Mouse (Mus musculus): ENCODE results near the gene Dnajc10. TPM values are rescaled to one million over a fixed set of nuclear protein-coding genes. Genes with fewer than 3 reads are reported as not detected.

The Dnajc10 gene
- polyA plus RNA-seq, 1 experiment from 2014 or later: 108 TPM

- WGBS: 90% methylated on average over 7 of the region's 7 CpGs
- no peak overlapping the region for H3K9ac ChIP-seq
- H3K4me3 ChIP-seq (ENCODE audit: low read depth, low read length): no peak overlapping the region
- ATAC-seq (ENCODE audit: insufficient read depth) (no peak), DNase-seq (no peak)
- no peak overlapping the region for H3K4me2 ChIP-seq
- no peak overlapping the region for H3K27ac ChIP-seq (ENCODE audit: low read depth)
- no peaks in the 10 kb centered on the region for H3K9me3 ChIP-seq (ENCODE audit: low read depth, low read length)
- H3K4me1 ChIP-seq (ENCODE audit: insufficient read depth): no peaks in the 10 kb centered on the region
- H3K27me3 ChIP-seq (ENCODE audit: insufficient read depth, low read length): no peaks in the 10 kb centered on the region
- peaks cover 61% of the 10 kb centered on the region for H3K36me3 ChIP-seq (ENCODE audit: insufficient read depth)
- TF ChIP-seq CTCF (IDR thresholded peaks at IDR 0.05; ENCODE audit: low read depth): no peak
Observed at GRCm38 (mm10) chr2:80328961-80329653, 13.8 kb downstream of the Dnajc10 start.

- H3K9me3 ChIP-seq (ENCODE audit: low read depth, low read length): no peaks in the 10 kb centered on the region
- H3K27ac ChIP-seq (ENCODE audit: low read depth): no peak overlapping the region
- no peaks in the 10 kb centered on the region for H3K4me1 ChIP-seq (ENCODE audit: insufficient read depth)
- H3K9ac ChIP-seq: no peak overlapping the region
- WGBS: 93% methylated on average over 9 of the region's 9 CpGs
- TF ChIP-seq CTCF (IDR thresholded peaks at IDR 0.05; ENCODE audit: low read depth): no peak
- DNase-seq (no peak), ATAC-seq (ENCODE audit: insufficient read depth) (no peak)
- no peak overlapping the region for H3K4me2 ChIP-seq
- H3K36me3 ChIP-seq (ENCODE audit: insufficient read depth): peaks cover 83% of the 10 kb centered on the region
- no peak overlapping the region for H3K4me3 ChIP-seq (ENCODE audit: low read depth, low read length)
- H3K27me3 ChIP-seq (ENCODE audit: insufficient read depth, low read length): no peaks in the 10 kb centered on the region
Observed at GRCm38 (mm10) chr2:80340537-80340936, 25.3 kb downstream of the Dnajc10 start.

GRCm38 (mm10) chr2:80354531-80354930 is 39.3 kb downstream of the Dnajc10 start:
- DNase-seq: no peak

GRCm38 (mm10) chr2:80356656-80357231 is 41.5 kb downstream of the Dnajc10 start:
- H3K36me3 ChIP-seq (ENCODE audit: insufficient read depth): peaks cover 19% of the 10 kb centered on the region
- no peak overlapping the region for H3K27ac ChIP-seq (ENCODE audit: low read depth)
- no peaks in the 10 kb centered on the region for H3K27me3 ChIP-seq (ENCODE audit: insufficient read depth, low read length)
- 51% methylated on average over 8 of the region's 8 CpGs for WGBS
- peak; percentile 69; the same call in 1 of the 2 replicates for ATAC-seq (ENCODE audit: insufficient read depth)
- H3K4me3 ChIP-seq (ENCODE audit: low read depth, low read length): no peak overlapping the region
- no peak overlapping the region for H3K9ac ChIP-seq
- TF ChIP-seq CTCF (IDR thresholded peaks at IDR 0.05; ENCODE audit: low read depth): peak; percentile 48
- H3K4me2 ChIP-seq: no peak overlapping the region
- H3K9me3 ChIP-seq (ENCODE audit: low read depth, low read length): no peaks in the 10 kb centered on the region
- peak; percentile 68 for DNase-seq
- no peaks in the 10 kb centered on the region for H3K4me1 ChIP-seq (ENCODE audit: insufficient read depth)

More at GRCm38 (mm10) chr2:80354531-80354930, 39.3 kb downstream of the Dnajc10 start:
- Histone ChIP-seq H3K27me3 (ENCODE audit: insufficient read depth, low read length) (no peaks in the 10 kb centered on the region), H3K27ac (ENCODE audit: low read depth) (no peak overlapping the region), H3K36me3 (ENCODE audit: insufficient read depth) (peaks cover 34% of the 10 kb centered on the region), H3K9me3 (ENCODE audit: low read depth, low read length) (no peaks in the 10 kb centered on the region), H3K9ac (no peak overlapping the region), H3K4me2 (no peak overlapping the region), H3K4me1 (ENCODE audit: insufficient read depth) (no peaks in the 10 kb centered on the region), H3K4me3 (ENCODE audit: low read depth, low read length) (no peak overlapping the region)
- 77% methylated on average over 4 of the region's 4 CpGs for WGBS
- ATAC-seq (ENCODE audit: insufficient read depth): no peak
- TF ChIP-seq CTCF (IDR thresholded peaks at IDR 0.05; ENCODE audit: low read depth): no peak

- no peak overlapping the region for H3K4me3 ChIP-seq (ENCODE audit: low read depth, low read length)
- H3K27me3 ChIP-seq (ENCODE audit: insufficient read depth, low read length): no peaks in the 10 kb centered on the region
- DNase-seq: no peak
- H3K27ac ChIP-seq (ENCODE audit: low read depth): no peak overlapping the region
- H3K9ac ChIP-seq: no peak overlapping the region
- no peak for TF ChIP-seq CTCF (IDR thresholded peaks at IDR 0.05; ENCODE audit: low read depth)
- H3K36me3 ChIP-seq (ENCODE audit: insufficient read depth): no peaks in the 10 kb centered on the region
- no peaks in the 10 kb centered on the region for H3K4me1 ChIP-seq (ENCODE audit: insufficient read depth)
- 80% methylated on average over 8 of the region's 8 CpGs for WGBS
- no peak for ATAC-seq (ENCODE audit: insufficient read depth)
- H3K9me3 ChIP-seq (ENCODE audit: low read depth, low read length): no peaks in the 10 kb centered on the region
- H3K4me2 ChIP-seq: no peak overlapping the region
Observed at GRCm38 (mm10) chr2:80371458-80371857, 56.2 kb downstream of the Dnajc10 start.

GRCm38 (mm10) chr2:80374892-80375291 is 59.6 kb downstream of the Dnajc10 start:
- Histone ChIP-seq H3K4me3 (ENCODE audit: low read depth, low read length) (no peak overlapping the region), H3K9ac (no peak overlapping the region), H3K4me1 (ENCODE audit: insufficient read depth) (no peaks in the 10 kb centered on the region), H3K4me2 (no peak overlapping the region), H3K9me3 (ENCODE audit: low read depth, low read length) (no peaks in the 10 kb centered on the region), H3K36me3 (ENCODE audit: insufficient read depth) (no peaks in the 10 kb centered on the region), H3K27me3 (ENCODE audit: insufficient read depth, low read length) (no peaks in the 10 kb centered on the region), H3K27ac (ENCODE audit: low read depth) (no peak overlapping the region)
- TF ChIP-seq CTCF (IDR thresholded peaks at IDR 0.05; ENCODE audit: low read depth): no peak
- DNase-seq (no peak), ATAC-seq (ENCODE audit: insufficient read depth) (no peak)

GRCm38 (mm10) chr2:80379848-80380247 is 64.6 kb downstream of the Dnajc10 start:
- Histone ChIP-seq H3K9me3 (ENCODE audit: low read depth, low read length) (no peaks in the 10 kb centered on the region), H3K4me2 (no peak overlapping the region), H3K9ac (no peak overlapping the region), H3K27me3 (ENCODE audit: insufficient read depth, low read length) (no peaks in the 10 kb centered on the region), H3K36me3 (ENCODE audit: insufficient read depth) (no peaks in the 10 kb centered on the region), H3K4me3 (ENCODE audit: low read depth, low read length) (no peak overlapping the region), H3K27ac (ENCODE audit: low read depth) (no peak overlapping the region), H3K4me1 (ENCODE audit: insufficient read depth) (no peaks in the 10 kb centered on the region)
- 83% methylated on average over 5 of the region's 5 CpGs for WGBS
- DNase-seq (no peak), ATAC-seq (ENCODE audit: insufficient read depth) (no peak)
- TF ChIP-seq CTCF (IDR thresholded peaks at IDR 0.05; ENCODE audit: low read depth): no peak
